Mouse (Mus musculus) lung, embryonic 15.5 days (tissue): Measurements from ENCODE around the gene Smarcc1. TPM values are rescaled to one million over a fixed set of nuclear protein-coding genes. Genes with fewer than 3 reads are reported as not detected.

Experiments used
- ATAC-seq: fragments of 200-750 bp; cut with Nextera tagmentation; 2 replicates; pipeline ENCODE4 v1.8.0; 2017; ENCODE audit warnings: moderate number of reproducible peaks, borderline replicate concordance; ENCODE audit not compliant: low FRiP score, low TSS enrichment; ENCODE audit errors: extremely low read depth
- H3K27ac ChIP-seq: fragments of 300-500 bp; sonication (generic); 2 replicates; pipeline ENCODE4 v1.5.1; 2015; ENCODE audit warnings: moderate library complexity, mild to moderate bottlenecking, inconsistent platforms
- H3K27me3 ChIP-seq: fragments of 300-500 bp; sonication (generic); 2 replicates; pipeline ENCODE4 v1.6.1; 2015; ENCODE audit warnings: inconsistent platforms
- H3K36me3 ChIP-seq: fragments of 300-500 bp; sonication (generic); 2 replicates; pipeline ENCODE4 v1.6.1; 2015; ENCODE audit warnings: inconsistent platforms
- H3K4me1 ChIP-seq: fragments of 300-500 bp; sonication (generic); 2 replicates; pipeline ENCODE4 v1.6.1; 2015; ENCODE audit warnings: inconsistent platforms
- H3K4me2 ChIP-seq: fragments of 300-500 bp; sonication (generic); 2 replicates; pipeline ENCODE4 v1.6.1; 2015; ENCODE audit warnings: inconsistent platforms, mild to moderate bottlenecking, moderate library complexity
- H3K4me3 ChIP-seq: fragments of 300-500 bp; sonication (generic); 2 replicates; pipeline ENCODE4 v1.5.1; 2015; ENCODE audit warnings: mild to moderate bottlenecking, inconsistent platforms
- H3K9ac ChIP-seq: fragments of 300-500 bp; sonication (generic); 2 replicates; pipeline ENCODE4 v1.6.1; 2015; ENCODE audit warnings: inconsistent platforms
- H3K9me3 ChIP-seq: fragments of 300-500 bp; sonication (generic); 2 replicates; pipeline ENCODE4 v1.6.1; 2016; ENCODE audit warnings: inconsistent platforms
- WGBS: fragments of 180-500 bp; shearing (Covaris S2); methylation state at CpG from one replicate; pipeline ENCODE4 v1.1.7; 2015; 5-methylcytosine and 5-hydroxymethylcytosine counted together
- polyA plus RNA-seq: library from polyadenylated mRNA; unstranded; fragments of >200 nt; fragmentation: Nextera tagmentation; extraction: Ambion mirVana; gene quantifications from 2 replicates; pipeline ENCODE4 v1.2.1, GENCODE M21; 2015

The Smarcc1 gene
- polyA plus RNA-seq, 1 experiment from 2014 or later, result 122 TPM

DNA sequence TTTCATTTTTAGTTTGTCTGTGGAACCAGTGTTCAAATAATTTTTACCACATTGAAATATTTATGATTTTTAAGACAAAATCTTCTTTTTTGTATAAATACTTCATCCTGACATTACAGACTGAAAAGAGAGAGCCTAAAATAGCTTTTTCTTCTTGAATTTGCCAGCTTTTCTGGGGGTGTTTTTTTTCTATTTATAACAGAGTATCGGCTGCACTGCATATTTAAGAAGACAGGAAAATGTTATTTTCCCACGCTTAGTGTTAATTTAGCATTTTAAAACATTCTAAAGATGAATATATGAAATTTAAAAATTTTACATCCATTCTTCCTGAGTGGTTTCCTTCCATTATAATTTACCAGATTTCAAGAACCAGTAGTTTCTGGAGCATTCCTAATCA is 88.9 kb downstream of the Smarcc1 start:
- Histone ChIP-seq H3K36me3 (peaks cover 76% of the 10 kb centered on the region), H3K27ac (no peak overlapping the region), H3K4me1 (no peaks in the 10 kb centered on the region), H3K4me2 (no peak overlapping the region), H3K4me3 (no peak overlapping the region), H3K27me3 (no peaks in the 10 kb centered on the region), H3K9me3 (no peaks in the 10 kb centered on the region), H3K9ac (no peak overlapping the region)
- 93% methylated on average over 2 of the region's 2 CpGs for WGBS
- no peak for ATAC-seq

DNA sequence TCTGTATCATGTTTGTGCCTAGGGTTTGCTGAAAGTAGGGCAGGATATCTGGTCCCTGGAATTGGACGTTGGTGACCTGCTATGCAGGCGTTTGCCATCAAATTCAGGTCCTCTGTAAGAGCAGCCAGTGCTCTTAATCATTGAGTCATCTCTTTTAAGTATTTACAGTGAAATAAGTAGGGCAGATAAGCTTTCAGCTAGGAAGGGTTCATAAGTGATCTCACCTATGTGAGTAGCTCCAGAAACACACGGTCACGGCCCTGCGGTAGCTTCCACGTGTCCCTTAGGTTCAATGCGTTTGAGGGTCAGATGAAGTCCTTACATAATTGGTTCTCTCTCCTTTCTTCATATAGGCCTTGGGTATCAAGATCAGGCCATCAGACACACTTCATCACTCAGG is 90.8 kb downstream of the Smarcc1 start:
- Histone ChIP-seq H3K36me3 (peaks cover 77% of the 10 kb centered on the region), H3K27ac (no peak overlapping the region), H3K9ac (no peak overlapping the region), H3K27me3 (no peaks in the 10 kb centered on the region), H3K9me3 (no peaks in the 10 kb centered on the region), H3K4me1 (no peaks in the 10 kb centered on the region), H3K4me2 (no peak overlapping the region), H3K4me3 (no peak overlapping the region)
- ATAC-seq, result no peak
- WGBS, result 56% methylated on average over 7 of the region's 7 CpGs

- no peak overlapping the region for H3K4me2 ChIP-seq
- H3K9ac ChIP-seq, result no peak overlapping the region
- peaks cover 76% of the 10 kb centered on the region for H3K36me3 ChIP-seq
- H3K4me1 ChIP-seq, result no peaks in the 10 kb centered on the region
- no peak for ATAC-seq
- H3K4me3 ChIP-seq, result no peak overlapping the region
- H3K9me3 ChIP-seq, result no peaks in the 10 kb centered on the region
- WGBS, result 91% methylated on average over 3 of the region's 3 CpGs
- H3K27ac ChIP-seq, result no peak overlapping the region
- no peaks in the 10 kb centered on the region for H3K27me3 ChIP-seq
Measured at GRCm38 (mm10) chr9:110208967-110209366, 91.5 kb downstream of the Smarcc1 start.

DNA sequence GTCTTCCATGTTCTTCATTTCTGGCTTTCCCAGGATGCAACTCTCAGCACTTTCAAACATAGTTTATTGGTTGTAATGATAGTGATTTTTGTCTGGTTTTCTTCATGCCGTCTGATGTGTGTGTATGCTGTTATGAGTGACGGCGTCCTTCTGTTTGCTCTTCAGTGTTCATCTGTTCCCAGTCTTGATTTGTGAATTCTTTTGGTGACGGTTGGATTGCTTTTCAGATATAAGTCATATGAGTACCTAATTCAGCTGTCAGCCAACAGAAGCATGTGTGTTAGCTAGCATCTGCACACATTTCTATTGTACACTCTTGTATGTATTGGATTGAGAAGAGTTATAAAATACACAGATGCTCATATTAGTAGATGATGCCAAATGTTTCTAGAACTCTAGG is 106.8 kb downstream of the Smarcc1 start:
- WGBS, result 84% methylated on average over 4 of the region's 4 CpGs
- peaks cover 81% of the 10 kb centered on the region for H3K36me3 ChIP-seq
- ATAC-seq, result no peak

DNA sequence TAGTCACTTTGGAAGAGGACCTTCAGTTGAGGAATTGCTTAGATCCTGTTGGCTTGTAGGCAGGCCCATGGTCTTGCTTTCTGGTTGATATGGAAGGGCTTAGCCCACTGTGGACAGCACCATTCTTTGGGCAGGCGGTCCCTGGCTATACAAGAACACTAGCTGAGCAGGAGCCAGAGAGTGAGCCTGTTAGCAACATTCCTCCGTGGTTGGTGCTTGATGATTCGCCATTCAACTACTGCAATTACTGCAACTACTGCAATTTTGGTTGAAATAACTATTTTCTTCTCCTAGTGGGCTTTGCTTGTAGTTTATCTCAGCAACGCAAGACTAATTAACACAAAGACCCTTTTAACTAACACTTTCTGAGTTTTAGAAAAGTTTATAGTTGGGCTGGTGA is 108.7 kb downstream of the Smarcc1 start:
- H3K4me3 ChIP-seq, result no peak overlapping the region
- H3K27me3 ChIP-seq, result no peaks in the 10 kb centered on the region
- H3K4me2 ChIP-seq, result no peak overlapping the region
- H3K9me3 ChIP-seq, result no peaks in the 10 kb centered on the region
- no peak for ATAC-seq
- no peak overlapping the region for H3K9ac ChIP-seq
- H3K27ac ChIP-seq, result no peak overlapping the region
- 93% methylated on average over 4 of the region's 4 CpGs for WGBS
- peaks cover 80% of the 10 kb centered on the region for H3K36me3 ChIP-seq
- H3K4me1 ChIP-seq, result no peaks in the 10 kb centered on the region

More for the DNA sequence above, 106.8 kb downstream of the Smarcc1 start:
- Histone ChIP-seq H3K27me3 (no peaks in the 10 kb centered on the region), H3K4me2 (no peak overlapping the region), H3K27ac (no peak overlapping the region), H3K4me3 (no peak overlapping the region), H3K4me1 (no peaks in the 10 kb centered on the region), H3K9me3 (no peaks in the 10 kb centered on the region), H3K9ac (no peak overlapping the region)

DNA sequence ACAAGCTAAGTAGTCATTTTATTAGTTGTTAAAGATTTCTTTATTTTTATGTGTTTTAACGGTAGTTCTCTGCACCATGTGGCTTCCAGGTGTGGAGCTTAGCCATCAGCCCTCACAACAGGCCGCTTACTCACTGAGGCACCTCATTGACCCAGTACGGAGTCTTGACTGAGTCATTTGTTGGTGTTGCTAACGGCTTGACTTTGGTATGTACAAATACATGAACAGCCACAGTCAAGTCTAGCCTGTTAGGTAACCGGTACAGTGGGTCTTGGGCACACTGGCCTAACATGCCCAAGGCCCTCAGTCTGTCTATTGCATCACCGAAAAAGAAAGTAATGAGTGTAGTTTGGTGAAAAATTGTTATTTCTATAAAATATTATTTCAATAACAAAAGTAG is 111.2 kb downstream of the Smarcc1 start:
- 80% methylated on average over 6 of the region's 6 CpGs for WGBS
- Histone ChIP-seq H3K4me2 (no peak overlapping the region), H3K4me3 (no peak overlapping the region), H3K36me3 (peaks cover 76% of the 10 kb centered on the region), H3K4me1 (no peaks in the 10 kb centered on the region), H3K9me3 (no peaks in the 10 kb centered on the region), H3K27me3 (no peaks in the 10 kb centered on the region), H3K9ac (no peak overlapping the region), H3K27ac (no peak overlapping the region)
- ATAC-seq, result no peak

- H3K4me1 ChIP-seq, result no peaks in the 10 kb centered on the region
- H3K4me3 ChIP-seq, result no peak overlapping the region
- no peak overlapping the region for H3K27ac ChIP-seq
- no peaks in the 10 kb centered on the region for H3K27me3 ChIP-seq
- no peak overlapping the region for H3K4me2 ChIP-seq
- H3K36me3 ChIP-seq, result peaks cover 76% of the 10 kb centered on the region
- WGBS, result 91% methylated on average over 1 of the region's 1 CpGs
- H3K9me3 ChIP-seq, result no peaks in the 10 kb centered on the region
- no peak overlapping the region for H3K9ac ChIP-seq
- no peak for ATAC-seq
Measured at GRCm38 (mm10) chr9:110229112-110229511, 111.6 kb downstream of the Smarcc1 start.

DNA sequence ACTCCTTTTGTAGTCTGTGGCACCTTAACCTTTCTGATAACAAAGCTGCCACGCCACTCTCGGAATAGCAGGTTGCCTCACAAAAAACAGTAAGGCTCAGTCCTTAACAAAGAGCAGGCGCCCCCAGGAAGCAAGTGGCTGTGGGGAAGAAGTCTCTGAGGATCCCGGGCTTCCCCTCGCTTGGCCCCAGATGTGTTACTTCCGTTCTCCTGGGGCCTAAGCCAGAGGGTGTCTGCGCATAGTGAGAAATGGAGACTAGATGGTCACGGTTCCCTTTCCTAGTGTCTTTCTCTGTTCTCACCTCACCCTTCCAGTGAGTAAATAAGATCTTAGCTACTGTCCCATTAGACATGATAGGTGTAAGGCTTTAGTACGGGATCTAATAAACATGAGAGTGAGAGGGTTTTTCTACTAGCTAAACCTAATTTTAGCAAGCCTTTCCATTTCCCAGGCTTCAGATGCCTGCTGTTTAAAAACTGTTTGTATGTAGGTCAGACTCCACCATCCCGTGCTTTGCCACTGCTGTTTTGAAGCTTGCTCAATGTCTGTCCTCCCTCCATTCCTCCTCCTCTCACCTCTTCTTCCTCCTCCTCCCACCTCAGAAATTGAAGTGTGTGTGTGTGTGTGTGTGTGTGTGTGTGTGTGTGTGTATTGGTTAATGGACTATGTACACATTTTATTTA is 112.2 kb downstream of the Smarcc1 start:
- Histone ChIP-seq H3K9ac (no peak overlapping the region), H3K4me1 (no peaks in the 10 kb centered on the region), H3K27me3 (no peaks in the 10 kb centered on the region), H3K4me2 (no peak overlapping the region), H3K4me3 (no peak overlapping the region), H3K27ac (no peak overlapping the region), H3K9me3 (no peaks in the 10 kb centered on the region), H3K36me3 (peaks cover 77% of the 10 kb centered on the region)
- WGBS, result 80% methylated on average over 10 of the region's 10 CpGs
- no peak for ATAC-seq

GRCm38 (mm10) chr9:110230395-110231071 is 113.0 kb downstream of the Smarcc1 start:
- Histone ChIP-seq H3K4me3 (no peak overlapping the region), H3K9ac (no peak overlapping the region), H3K9me3 (no peaks in the 10 kb centered on the region), H3K27ac (no peak overlapping the region), H3K27me3 (no peaks in the 10 kb centered on the region), H3K36me3 (peaks cover 79% of the 10 kb centered on the region), H3K4me2 (no peak overlapping the region), H3K4me1 (no peaks in the 10 kb centered on the region)
- WGBS, result 82% methylated on average over 16 of the region's 16 CpGs
- no peak for ATAC-seq

DNA sequence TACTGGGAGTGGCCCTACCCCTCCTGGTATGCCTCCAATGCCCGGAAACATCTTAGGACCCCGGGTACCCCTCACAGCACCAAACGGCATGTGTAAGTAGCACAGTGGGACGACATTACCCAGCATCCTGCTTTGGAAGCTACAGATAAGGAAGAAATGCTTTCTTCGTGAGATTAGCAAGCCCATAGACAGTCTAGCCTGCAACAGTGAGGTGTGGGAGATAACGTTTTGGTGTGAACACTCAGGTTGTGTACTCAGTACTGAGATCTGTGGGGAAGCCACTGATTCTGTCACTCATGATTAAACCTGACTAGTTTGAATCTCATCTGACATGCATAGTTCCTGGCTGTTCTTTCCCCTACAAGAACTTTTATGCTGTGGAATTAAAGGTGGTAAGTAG is 117.5 kb downstream of the Smarcc1 start:
- ATAC-seq, result no peak
- H3K4me2 ChIP-seq, result no peak overlapping the region
- no peak overlapping the region for H3K4me3 ChIP-seq
- H3K4me1 ChIP-seq, result no peaks in the 10 kb centered on the region
- H3K27me3 ChIP-seq, result no peaks in the 10 kb centered on the region
- H3K9ac ChIP-seq, result no peak overlapping the region
- H3K9me3 ChIP-seq, result no peaks in the 10 kb centered on the region
- peaks cover 83% of the 10 kb centered on the region for H3K36me3 ChIP-seq
- no peak overlapping the region for H3K27ac ChIP-seq
- 94% methylated on average over 6 of the region's 6 CpGs for WGBS

DNA sequence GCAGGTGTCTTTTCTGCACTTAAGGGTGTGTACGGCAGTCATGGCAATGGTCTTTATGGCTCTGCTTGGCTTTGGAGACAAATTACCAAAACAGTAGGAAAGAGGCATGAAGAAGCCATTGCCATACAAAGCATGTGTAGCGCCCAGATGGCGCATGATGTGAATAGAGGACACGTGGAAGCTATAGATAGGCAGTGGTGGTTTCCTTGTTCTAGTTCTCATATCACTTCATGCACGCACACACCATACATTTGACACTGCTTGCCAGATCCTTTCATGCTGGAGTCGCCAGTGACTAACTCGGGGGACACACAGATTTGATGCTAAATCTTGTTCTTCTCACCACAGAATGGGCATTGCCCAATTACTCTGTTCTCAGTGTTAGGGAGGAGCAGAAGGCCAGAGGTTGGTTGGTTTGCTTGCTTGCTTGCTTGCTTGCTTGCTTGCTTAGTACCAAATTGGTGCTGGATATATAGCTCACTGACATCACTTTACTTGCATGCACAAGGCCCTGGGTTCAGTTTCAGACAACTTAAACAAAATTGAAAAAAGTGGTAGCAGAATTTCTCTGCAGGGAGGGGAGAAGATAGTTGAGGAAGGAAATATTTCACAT is 125.8 kb downstream of the Smarcc1 start, which contains the start of gene Cspg5:
Cspg5 (plus strand) TSS at position 563 of the 613 bp plus-strand sequence.
- peaks cover 15% of the 10 kb centered on the region for H3K4me1 ChIP-seq
- H3K36me3 ChIP-seq, result peaks cover 9% of the 10 kb centered on the region; the same call in 1 of the 2 replicates
- WGBS, result 82% methylated on average over 7 of the region's 7 CpGs
- ATAC-seq, result no peak
- H3K9me3 ChIP-seq, result no peaks in the 10 kb centered on the region
- no peak within 1 kb of the TSS for H3K27ac ChIP-seq
- no peak within 1 kb of the TSS for H3K9ac ChIP-seq
- peaks cover 19% of the 10 kb centered on the region for H3K27me3 ChIP-seq
- peak within 1 kb of the TSS; percentile 100 for H3K4me2 ChIP-seq
- peak within 1 kb of the TSS; percentile 65; the same call in 1 of the 2 replicates for H3K4me3 ChIP-seq

DNA sequence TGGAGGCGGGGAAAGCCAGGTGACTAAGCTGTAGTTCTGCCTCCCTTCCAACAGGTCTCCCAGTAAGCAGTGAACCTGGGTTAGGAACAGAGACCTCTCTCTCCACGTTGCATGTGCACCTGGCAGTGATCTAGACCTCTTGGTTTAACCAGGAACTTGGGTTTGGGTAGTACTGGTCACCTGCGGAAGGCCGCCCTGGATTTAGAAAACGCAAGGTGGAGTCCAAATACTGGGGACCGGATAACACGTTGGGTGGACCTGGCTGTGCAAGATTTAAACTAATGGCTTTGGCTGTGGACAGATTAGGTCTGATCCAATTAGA is 127.0 kb downstream of the Smarcc1 start:
- Histone ChIP-seq H3K36me3 (peaks cover 2% of the 10 kb centered on the region; the same call in 1 of the 2 replicates), H3K4me3 (peak overlapping the region; percentile 65), H3K27ac (no peak overlapping the region), H3K4me1 (peaks cover 20% of the 10 kb centered on the region), H3K27me3 (peaks cover 19% of the 10 kb centered on the region), H3K9me3 (no peaks in the 10 kb centered on the region), H3K4me2 (peak overlapping the region; percentile 100), H3K9ac (no peak overlapping the region)
- WGBS, result 21% methylated on average over 7 of the region's 7 CpGs
- no peak for ATAC-seq
